Mouse (Mus musculus) c-Kit-positive CD71-positive TER-119-positive erythroid progenitor cells, embryonic 14.5 days (primary cell): ENCODE data around the gene Dpp10.

Experiments used
- DNase-seq: peaks from one replicate; pipeline ENCODE4 v3.0.0-alpha.2; 2013; ENCODE audit warnings: low spot score

Dpp10 gene

DNA sequence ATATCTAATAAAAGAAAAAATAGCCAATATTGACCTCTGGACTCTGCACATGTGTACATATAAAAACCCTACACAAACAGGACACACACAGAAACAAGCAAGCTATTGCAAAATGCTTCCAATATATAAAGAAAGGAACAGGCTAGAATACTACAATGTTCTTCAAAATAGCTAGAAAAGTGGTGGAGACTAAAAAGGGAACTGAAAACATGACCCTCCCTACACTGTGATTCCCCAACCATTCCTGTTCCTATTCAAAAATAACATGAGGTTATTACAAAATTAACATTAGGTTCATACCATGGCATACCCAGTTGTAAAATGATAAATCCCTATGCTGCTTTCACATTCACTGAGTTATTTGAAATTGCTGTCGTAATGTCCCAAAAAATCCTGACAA, 125.8 kb downstream of the Dpp10 start:
- DNase-seq: no peak

DNA sequence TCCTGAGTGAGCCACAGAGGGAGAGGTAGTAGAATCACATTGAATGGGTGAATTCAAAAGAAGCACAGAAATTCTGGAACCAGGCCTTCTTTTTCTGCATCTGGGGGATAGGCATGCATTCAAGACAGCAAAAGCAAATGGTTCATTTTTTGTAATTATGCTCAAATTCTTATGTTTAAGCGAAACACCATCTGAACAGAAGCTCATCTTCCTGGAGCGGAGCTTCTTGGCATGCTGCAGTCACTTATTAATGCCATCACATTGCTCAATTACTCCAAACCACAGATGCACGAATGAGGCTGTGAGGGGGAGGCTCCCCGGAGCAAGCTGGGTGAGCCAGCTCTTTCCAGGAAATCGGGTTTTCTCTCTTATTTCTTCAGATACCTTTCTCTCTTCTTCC, 142.7 kb downstream of the Dpp10 start:
- DNase-seq: no peak

DNA sequence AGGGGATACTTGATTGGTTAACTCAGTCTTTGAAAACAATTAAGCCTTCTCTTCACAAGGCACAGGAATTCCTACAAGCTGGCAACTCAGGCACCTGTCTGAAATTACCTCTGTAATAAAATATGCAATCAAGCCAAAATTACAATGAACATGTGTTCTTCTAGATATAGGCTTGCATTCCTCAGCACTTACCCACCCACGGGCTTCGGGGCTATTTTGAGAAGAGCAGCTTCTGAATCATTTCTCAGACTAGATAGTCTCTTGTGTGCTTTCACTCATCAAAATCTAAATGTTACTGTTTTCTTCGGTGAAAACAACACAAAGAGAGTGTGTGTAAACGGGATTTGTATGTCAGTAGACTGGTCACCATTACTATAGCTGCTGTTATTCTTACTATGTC, 144.1 kb downstream of the Dpp10 start:
- DNase-seq: no peak

DNA sequence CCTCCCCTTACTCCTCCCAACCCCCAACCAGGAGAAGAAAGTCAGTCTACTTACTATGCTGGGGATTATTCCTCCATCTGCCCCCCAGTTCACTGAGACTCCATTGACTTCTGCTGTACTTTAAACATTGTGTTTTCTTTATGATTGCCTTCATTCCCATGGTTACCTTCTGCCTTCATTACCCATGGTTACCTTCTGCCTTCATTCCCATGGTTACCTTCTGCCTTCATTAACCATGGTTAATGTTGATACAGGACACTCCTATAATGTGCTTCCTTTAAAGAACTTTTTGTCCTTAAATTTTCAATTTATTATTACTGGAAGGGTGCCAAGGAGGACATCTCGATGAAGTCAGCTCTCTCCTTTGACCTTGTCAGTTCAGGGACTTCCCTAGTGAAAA, 158.1 kb downstream of the Dpp10 start:
- DNase-seq: no peak

DNA sequence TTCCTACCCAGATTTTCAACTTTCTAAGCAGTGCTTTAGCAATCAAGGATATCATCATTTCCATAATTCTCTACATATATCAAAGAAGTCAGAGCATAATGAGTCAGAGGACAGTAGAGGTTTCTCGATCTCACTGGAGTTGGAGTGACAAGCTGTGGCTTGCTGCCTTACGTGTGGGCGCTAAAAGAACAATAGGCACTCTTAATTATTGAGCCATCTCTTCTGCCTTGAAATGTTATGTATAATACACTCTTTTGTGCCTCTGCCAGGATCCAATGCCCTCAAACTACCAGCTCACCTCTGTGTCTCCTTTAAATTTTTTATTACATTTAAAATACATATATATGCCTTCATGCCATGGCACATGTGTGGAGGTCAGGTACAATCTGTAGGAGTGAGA, 198.5 kb downstream of the Dpp10 start:
- no peak for DNase-seq

DNA sequence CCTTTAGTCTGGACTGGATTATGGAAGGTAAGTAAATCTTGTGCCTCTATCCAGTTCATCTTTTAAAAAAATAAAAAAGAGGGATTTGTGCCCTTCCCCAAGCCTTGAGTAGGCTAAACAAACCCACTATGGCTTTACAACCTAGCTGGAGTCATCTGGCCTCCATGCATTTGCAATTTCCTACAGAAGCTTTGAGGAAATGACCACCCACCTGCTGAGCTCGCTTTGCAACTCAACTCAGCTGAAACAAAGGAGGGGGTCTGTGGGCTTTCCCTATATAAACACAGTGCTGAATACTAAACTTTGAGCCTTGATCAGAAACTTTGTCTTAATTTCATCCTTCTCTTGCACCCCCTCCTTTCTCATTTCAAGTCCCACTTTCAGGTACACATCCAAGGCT, 244.2 kb downstream of the Dpp10 start:
- DNase-seq: no peak

DNA sequence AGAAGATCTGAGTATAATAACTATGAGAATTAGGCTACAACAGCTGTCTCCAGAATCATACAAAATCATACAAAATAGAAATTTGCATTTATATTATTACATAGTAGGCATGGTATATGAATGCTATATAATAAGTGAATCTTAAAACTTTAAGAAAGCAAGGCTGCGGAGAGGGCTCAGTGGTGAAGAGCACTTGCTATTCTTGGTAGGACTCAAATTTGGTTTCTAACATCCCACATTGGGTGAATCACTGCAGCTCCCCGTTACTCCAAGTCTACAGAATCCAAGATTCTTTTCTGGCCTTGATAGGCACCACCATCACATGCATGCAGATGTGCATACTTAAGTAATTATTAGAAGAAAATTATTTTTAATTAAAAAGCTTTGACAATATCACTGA, 279.8 kb downstream of the Dpp10 start:
- DNase-seq: no peak

DNA sequence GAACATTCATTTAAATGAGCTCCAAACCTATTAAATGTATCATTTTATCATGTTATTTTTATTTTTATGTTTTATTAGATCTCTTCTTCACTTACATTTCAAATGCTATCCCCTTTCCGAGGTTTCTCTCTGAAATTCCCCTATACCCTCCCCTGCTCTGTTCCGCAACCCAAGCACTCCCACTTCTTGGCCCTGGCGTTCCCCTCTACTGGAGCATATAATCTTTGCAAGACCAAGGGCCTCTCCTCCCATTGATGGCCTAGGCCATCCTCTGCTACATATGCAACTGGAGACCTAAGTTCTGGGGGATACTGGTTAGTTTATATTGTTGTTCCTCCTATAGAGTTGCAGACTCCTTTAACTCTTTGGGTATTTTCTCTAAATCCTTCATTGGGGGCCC, 283.1 kb downstream of the Dpp10 start:
- no peak for DNase-seq

DNA sequence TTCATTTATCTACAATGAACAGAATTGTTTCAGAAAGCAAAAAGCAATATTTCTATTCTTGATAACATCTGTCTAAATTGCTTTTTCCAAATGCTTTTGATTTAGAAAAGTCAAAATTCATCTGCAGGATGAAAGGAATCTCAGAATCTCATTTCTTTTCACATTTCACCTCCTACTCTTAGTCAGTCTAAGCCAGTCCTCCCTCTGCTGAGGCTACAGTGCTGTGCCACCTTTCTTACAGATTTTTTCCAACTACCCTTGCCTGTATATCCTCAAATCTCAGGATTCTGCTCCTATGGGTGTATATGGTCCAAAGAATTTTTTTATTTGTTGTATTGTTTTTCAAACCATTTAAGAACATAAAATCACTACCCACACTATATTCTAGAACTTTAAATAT, 289.3 kb downstream of the Dpp10 start:
- no peak for DNase-seq

DNA sequence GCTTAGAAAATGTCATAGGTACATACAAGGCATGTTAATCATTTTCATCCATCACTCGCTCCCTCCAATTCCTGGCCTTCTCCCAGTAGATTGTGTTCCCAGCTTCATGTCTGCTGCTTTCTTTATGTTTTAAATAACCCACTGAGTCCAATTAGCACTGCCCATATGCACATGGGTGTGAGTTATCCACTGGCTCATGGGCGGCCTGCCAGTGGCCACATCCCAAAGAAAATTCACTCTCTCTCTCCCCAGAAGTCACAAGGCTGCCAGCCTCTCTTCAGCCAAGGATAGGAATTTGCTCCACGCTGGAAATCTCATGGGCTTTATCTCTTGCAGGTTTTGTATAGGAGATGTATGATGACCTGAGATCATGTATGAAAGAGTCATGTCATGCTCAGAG, 338.1 kb downstream of the Dpp10 start:
- DNase-seq: no peak

DNA sequence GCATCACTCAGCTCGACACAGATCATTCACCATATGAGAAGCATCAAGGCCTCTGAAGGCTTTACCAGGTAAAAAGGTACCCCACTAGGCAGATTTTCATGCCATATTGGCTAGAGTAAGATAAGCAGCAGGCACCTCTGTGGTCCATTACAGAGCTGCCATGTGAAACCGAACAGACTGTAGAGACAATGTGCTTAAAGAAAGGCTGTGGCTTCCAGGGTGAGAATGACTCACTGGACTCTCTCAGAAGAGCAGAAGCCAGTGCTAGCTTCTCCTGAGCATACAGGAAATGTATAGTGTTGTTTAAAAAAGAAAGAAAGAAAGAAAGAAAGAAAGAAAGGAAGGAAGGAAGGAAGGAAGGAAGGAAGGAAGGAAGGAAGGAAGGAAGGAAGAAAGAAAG, 386.9 kb downstream of the Dpp10 start:
- DNase-seq: no peak

DNA sequence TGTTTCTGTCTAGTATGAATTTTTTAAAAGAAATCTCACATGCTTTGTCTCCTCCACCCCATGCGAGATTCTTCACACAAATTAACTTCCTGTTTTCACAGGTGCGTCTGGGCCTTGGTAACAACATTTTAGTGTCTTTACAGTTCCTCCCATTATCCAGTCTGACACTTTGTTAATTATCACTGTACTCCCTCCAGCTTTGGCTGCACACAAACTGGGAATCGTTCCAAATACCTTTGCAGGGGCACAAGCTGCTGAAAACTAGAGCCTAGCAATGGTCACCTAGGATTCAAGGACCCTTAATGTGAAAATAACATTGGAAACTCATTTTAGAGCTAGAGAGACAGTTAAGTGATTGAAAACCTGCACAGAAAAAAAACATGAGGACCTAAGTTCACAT, 388.8 kb downstream of the Dpp10 start:
- DNase-seq: no peak

DNA sequence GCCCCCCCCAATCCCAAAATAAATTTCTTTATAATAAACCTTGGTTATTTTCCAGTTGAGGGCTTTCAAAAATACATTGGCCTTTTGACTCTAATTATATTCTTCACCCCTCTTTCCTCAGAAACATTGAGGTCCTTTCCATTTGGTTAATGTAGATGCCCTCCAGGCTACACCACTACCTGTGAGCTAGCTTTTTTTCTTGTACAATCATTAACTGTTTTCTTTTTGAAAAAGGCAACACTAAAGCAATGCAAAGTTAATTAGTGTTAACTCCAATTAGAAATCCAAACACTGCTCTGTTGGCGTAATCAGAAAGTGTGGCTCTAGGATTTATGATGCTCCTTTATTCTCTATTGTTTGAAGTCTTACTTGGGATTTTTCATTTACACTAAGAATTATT, 407.5 kb downstream of the Dpp10 start:
- DNase-seq: no peak

DNA sequence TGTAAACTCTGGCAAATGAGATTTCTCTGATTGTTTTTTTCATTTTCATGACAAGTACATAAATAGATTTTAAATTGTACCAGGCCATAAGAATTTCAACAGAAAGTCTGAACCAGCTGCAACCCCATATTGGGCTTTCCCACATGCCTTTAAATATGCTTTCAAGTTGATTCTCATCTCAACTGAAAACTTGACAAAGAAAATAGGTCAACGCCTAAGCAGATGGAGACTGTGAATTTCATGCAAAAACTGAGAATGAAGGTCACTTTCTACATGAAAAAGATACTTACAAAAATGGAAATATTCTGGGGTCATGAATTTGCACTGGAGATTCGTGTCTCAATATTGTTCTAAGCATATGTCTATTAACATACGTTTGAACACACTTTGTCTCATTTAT, 417.1 kb downstream of the Dpp10 start:
- DNase-seq: no peak

DNA sequence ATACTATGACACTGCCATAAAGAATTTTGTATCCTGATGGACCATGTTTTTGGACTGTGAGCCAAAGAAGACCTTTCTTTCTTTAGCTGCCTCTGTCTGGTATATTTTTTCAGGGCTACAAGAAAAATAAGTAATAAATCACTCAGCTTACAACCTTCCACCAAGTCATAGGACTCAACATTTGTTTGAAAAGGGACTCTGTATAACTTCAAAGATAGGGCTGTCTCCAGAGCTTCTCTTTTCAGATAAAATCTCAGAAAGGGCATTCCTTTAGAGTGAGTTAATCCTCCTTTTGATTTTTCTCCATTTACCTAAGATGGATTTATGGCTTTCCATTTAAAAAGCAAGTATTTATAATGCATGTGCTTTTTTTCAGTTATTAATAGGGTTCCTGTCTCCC, 460.5 kb downstream of the Dpp10 start:
- DNase-seq: no peak

DNA sequence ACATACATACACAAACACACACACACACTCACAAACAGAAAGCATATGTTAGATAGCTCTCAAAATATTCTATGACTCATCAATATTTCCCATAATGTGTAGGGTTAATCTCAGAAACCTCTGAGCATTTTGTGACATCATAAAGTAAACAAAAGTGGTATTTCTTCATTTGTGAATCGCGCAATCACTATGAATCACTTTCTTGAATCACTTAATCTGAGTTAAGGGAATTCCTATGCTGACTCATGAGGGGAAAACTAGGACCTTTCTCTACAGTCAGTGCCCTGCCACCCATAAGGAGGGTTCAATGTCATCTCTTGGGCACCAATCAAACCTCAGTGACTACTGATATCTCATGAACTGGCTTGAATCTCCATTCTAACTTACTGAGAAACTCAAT, 465.2 kb downstream of the Dpp10 start:
- no peak for DNase-seq

DNA sequence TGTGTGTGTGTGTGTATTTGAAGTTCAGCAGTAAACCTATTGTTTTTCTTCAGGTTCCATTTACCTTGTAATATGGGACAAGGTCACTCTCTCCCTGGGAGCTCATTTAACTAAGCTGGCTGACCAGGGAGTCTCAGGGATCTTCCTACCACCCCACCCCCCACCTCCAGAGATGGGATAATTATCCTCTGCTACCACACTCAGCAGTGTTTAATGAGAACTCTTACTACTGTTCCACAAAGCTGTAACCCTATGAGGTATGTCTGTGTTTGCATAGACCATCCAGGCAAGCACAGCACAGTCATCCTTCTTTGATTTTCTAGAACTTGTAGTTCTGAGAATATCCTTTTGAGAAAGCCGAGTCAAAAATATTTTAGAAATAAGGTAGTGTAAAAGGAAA, 471.6 kb downstream of the Dpp10 start:
- no peak for DNase-seq

DNA sequence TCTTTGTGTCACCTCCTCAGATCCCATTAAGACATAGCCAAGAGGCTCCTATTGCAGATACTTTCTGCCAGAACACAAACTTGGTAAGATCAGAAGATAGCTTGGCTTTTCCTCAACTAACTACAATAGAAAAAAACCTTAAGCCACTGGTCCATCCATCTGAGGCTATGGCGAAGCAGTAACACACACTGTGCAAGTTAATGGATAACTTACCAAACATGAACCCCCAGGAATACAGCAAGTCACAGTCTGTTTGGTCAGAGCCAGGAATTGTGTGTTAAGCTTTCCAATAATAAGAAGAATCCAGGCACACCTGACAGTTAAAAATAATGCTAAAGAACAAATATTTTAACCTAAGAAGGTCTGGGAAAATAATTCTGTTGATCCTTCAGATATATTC, 502.9 kb downstream of the Dpp10 start:
- no peak for DNase-seq

DNA sequence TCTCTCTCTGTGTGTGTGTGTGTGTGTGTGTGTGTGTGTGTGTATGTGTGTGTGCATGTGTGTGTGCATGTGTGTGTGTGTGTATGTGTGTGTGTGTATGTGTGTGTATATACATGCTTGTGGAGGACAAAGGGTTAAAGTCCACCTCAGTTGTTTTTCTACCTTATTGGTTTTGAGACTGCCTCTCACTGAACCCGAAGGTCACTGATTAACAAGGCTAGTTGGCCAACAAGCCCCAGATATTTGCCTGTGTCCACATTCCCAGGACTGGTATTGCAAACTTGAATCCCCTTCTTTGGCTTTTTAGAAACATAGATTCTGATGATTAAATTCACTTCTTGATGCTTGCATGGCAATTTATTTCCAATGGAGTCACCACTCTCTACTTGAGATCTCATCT, 577.6 kb downstream of the Dpp10 start:
- DNase-seq: no peak

DNA sequence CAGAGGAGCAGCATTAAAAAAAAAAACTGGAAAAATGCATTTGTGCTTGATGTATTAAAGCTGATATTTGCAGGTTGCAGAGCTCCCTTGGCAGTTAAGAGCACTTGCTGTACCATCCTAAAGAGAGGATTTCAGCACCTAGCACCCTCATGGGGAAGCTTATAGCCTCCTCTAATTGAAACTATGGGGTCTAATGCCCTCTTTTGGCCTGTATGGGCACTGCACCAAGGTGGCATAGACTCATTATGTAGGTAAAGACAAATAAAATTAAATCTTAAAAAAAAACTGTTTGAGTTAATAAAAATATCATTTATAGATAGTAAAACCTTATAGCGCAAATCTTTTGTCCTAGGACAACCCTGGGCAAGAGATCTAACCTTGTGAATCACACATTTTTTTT, 631.2 kb downstream of the Dpp10 start:
- no peak for DNase-seq

DNA sequence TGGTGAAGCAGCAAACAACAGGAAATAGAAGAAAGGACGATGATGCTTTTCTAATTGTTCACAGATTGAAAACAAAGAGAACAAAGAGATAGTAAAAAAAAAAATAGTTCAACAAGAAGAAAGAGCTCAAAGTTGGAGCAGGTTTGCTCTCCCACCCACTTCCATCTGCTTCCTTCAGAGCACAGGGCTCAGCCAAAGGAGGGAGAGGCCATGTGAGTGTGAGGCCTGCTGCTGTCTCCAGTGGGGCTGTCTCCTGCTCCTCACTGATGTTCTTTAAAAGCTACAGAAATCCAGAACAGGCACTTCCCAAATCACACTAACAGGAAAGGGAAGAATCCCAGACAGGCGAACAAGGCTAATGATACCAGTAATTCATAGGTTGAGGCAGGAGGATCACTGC, 694.1 kb downstream of the Dpp10 start:
- DNase-seq: no peak

DNA sequence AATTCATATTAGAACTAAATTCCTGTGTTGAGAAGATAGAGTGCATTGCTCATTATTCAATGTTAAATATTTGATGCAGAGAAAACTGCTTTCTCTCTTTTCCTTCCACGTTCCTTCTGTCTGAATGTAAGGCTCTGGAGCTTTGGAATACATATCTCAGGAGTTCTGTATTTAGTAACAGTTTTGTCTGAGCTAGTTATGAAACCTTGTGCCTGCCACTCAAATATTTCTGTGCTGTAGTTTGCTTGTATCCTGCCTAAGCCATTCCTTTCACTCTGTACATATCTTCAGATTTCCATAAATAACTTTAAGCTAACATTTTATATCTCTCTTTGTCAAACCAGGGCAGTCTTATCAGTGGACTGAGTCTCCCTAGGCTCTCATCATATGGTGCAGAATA, 707.5 kb downstream of the Dpp10 start:
- DNase-seq: no peak

DNA sequence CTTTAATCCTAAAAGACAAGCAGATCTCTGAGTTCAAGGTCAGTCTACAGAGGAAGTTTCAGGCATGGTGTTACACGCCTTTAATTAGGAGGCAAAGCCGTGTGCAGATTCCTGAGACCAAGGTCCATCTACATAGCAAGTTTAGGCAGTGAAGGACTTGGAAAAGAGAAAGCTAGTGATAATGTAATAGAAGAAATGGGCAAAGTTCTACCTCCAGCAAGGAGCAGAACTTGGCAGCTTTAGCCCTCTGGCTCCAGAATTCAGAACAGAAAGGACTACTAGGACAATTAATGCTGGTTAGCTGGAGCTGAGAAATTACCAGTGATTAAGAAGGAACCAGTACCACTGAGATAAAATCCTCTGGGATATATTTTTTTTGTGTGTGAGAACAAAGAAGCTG, 728.5 kb downstream of the Dpp10 start:
- DNase-seq: no peak
